Mouse (Mus musculus) brain, embryonic 14.5 days (tissue): ENCODE results near the gene Lrrc26.

Experiments used
- CTCF ChIP-seq: fragments of 200-500 bp; IDR thresholded peaks from 2 replicates; pipeline ENCODE4 v1.5.1; 2012; ENCODE audit warnings: inconsistent platforms, mild to moderate bottlenecking, moderate library complexity, borderline replicate concordance; ENCODE audit not compliant: insufficient read depth, insufficient read length; ENCODE audit errors: extremely low read depth
- POLR2A ChIP-seq: fragments of 200-500 bp; IDR thresholded peaks from 2 replicates; pipeline ENCODE4 v1.6.1; 2012; ENCODE audit warnings: mild to moderate bottlenecking, inconsistent platforms, borderline replicate concordance; ENCODE audit not compliant: poor library complexity, insufficient read depth, insufficient read length, severe bottlenecking; ENCODE audit errors: extremely low read depth

- TF ChIP-seq POLR2A (no peak), CTCF (no peak)
Observed at GRCm38 (mm10) chr2:25298046-25298445, 8.3 kb downstream of the Lrrc26 start.
